Mouse (Mus musculus): ENCODE results near the gene Rbm15b. TPM values are rescaled to one million over a fixed set of nuclear protein-coding genes. Genes with fewer than 3 reads are reported as not detected.

The Rbm15b gene
- polyA plus RNA-seq (2012; rRNA removed): 8.9 and 10.6 TPM in 2 replicates

DNA sequence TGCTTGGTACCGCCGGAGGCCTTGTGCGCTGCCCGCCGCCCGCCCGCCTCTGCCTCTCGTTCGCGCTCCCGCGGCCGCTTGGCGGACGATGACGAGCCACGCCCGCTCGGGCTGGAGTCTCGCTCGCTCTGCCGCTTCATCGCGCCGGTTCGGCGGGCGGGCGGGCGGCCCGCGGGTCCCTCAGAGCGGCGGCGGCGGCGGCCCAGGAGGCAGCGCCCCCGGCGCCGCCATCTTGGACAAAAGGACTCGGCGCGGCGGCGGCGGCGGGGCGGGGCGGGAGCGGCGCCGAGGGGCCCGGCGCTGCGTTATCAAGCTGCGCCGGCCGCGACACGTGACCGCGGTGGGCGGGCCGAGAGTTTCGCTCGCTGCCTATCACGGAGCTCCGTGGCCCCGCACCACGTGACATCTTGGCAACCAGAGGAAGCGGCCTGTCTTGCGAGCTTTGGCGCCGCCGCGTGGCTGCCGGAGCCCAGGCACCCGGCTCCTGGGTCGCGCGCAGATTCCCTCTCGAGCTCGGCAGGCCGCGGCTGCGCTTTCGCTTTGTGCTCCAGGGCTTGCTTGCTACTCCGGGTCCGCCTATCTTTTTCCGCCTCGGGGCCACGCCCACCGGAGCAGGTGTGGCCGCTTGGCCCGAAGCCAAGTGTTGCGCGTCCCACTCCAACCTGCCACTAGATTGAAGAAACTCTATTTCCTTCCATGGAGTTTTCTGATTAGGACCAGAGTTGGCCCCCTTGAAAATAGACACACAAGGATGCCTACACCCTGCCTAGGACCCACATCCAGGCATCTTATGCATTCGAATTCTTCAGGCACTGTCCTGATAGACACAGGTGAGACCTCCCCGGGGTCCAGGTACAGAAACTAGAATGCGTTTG, at the start of gene Rbm15b:
TSS of gene Rbm15b (minus strand) at position 601 of the 875 bp plus-strand sequence.
- Histone ChIP-seq H3K27ac (ENCODE audit: insufficient read depth, low read length) (peak within 1 kb of the TSS; percentile 67), H3K36me3 (ENCODE audit: control insufficient read depth, insufficient read depth, low read length) (peaks cover 31% of the 10 kb centered on the region), H3K4me3 (ENCODE audit: extremely low read depth, insufficient read depth, insufficient read length) (peak within 1 kb of the TSS; percentile 86), H3K4me1 (ENCODE audit: control insufficient read depth, insufficient read depth, insufficient read length) (peaks cover 16% of the 10 kb centered on the region), H3K27me3 (ENCODE audit: control insufficient read depth, insufficient read depth, low read length) (no peaks in the 10 kb centered on the region)
- TF ChIP-seq CTCF (IDR thresholded peaks at IDR 0.05; ENCODE audit: extremely low read depth, insufficient read depth, insufficient read length, insufficient replicate concordance) (peak; percentile 81), POLR2A (IDR thresholded peaks at IDR 0.05; ENCODE audit: low read depth, low read length) (no peak)
- DNase-seq (ENCODE audit: low read depth in 1 of 2, low spot score in 2 of 2): peak; percentile 96 to 99
- WGBS: 3% methylated on average over 80 of the region's 101 CpGs

- TF ChIP-seq CTCF (IDR thresholded peaks at IDR 0.05; ENCODE audit: extremely low read depth, insufficient read depth, insufficient read length, insufficient replicate concordance) (no peak), POLR2A (IDR thresholded peaks at IDR 0.05; ENCODE audit: low read depth, low read length) (no peak)
- WGBS: 79% methylated on average over 1 of the region's 1 CpGs
- Histone ChIP-seq H3K27me3 (ENCODE audit: control insufficient read depth, insufficient read depth, low read length) (no peaks in the 10 kb centered on the region), H3K36me3 (ENCODE audit: control insufficient read depth, insufficient read depth, low read length) (no peaks in the 10 kb centered on the region), H3K4me3 (ENCODE audit: extremely low read depth, insufficient read depth, insufficient read length) (no peak overlapping the region), H3K4me1 (ENCODE audit: control insufficient read depth, insufficient read depth, insufficient read length) (no peaks in the 10 kb centered on the region), H3K27ac (ENCODE audit: insufficient read depth, low read length) (no peak overlapping the region)
- DNase-seq (ENCODE audit: low read depth in 1 of 2, low spot score in 2 of 2): no peak
These were observed 47.8 kb upstream of the Rbm15b start for GRCm38 (mm10) chr9:106934998-106935397.

DNA sequence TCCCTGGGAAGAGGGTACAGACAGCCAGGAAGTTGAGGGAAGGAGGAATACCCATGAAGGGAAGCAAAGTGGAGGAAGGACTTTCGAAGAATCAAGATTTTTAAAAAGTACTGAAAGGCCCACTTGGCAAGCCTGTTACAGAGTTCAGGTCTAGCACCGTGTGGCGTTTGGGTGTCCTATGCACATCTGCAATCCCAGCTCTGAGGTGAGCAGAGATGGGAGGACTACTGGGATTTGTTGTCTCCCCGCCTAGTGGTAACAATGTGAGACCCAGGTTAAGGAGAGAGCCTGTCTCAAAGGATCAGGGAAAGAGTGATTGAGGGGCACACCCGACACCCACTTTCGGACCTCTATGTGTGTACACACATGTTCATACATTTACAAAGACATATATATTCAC, 27.6 kb upstream of the Rbm15b start:
- TF ChIP-seq POLR2A (IDR thresholded peaks at IDR 0.05; ENCODE audit: low read depth, low read length) (no peak), CTCF (IDR thresholded peaks at IDR 0.05; ENCODE audit: extremely low read depth, insufficient read depth, insufficient read length, insufficient replicate concordance) (no peak)
- Histone ChIP-seq H3K4me3 (ENCODE audit: extremely low read depth, insufficient read depth, insufficient read length) (no peak overlapping the region), H3K27me3 (ENCODE audit: control insufficient read depth, insufficient read depth, low read length) (no peaks in the 10 kb centered on the region), H3K36me3 (ENCODE audit: control insufficient read depth, insufficient read depth, low read length) (no peaks in the 10 kb centered on the region), H3K27ac (ENCODE audit: insufficient read depth, low read length) (no peak overlapping the region), H3K4me1 (ENCODE audit: control insufficient read depth, insufficient read depth, insufficient read length) (no peaks in the 10 kb centered on the region)
- DNase-seq (ENCODE audit: low read depth in 1 of 2, low spot score in 2 of 2): no peak
- WGBS: 88% methylated on average over 6 of the region's 6 CpGs

DNA sequence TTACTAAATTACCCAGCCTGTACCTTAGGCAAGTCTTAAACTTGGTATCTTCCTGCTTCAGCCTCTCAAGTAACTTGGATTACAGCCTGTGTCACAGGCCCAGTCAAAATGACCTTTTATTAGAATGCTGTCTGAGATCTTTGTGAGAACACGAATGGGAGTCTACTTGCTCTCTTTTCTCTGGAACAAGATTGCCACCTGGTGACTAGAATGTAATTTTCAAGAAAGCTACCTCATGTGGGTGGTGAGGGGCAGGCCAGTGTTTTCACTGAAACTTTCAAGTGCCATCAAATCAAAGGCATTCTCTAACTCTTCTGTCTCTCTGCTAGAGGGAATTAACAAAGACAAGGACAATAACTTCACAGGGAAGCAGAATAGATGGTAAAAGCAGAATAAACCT, 26.5 kb upstream of the Rbm15b start:
- WGBS: 7% methylated on average over 1 of the region's 1 CpGs
- no peak for DNase-seq (ENCODE audit: low read depth in 1 of 2, low spot score in 2 of 2)
- Histone ChIP-seq H3K27me3 (ENCODE audit: control insufficient read depth, insufficient read depth, low read length) (no peaks in the 10 kb centered on the region), H3K4me3 (ENCODE audit: extremely low read depth, insufficient read depth, insufficient read length) (no peak overlapping the region), H3K4me1 (ENCODE audit: control insufficient read depth, insufficient read depth, insufficient read length) (no peaks in the 10 kb centered on the region), H3K36me3 (ENCODE audit: control insufficient read depth, insufficient read depth, low read length) (no peaks in the 10 kb centered on the region), H3K27ac (ENCODE audit: insufficient read depth, low read length) (no peak overlapping the region)
- TF ChIP-seq POLR2A (IDR thresholded peaks at IDR 0.05; ENCODE audit: low read depth, low read length) (no peak), CTCF (IDR thresholded peaks at IDR 0.05; ENCODE audit: extremely low read depth, insufficient read depth, insufficient read length, insufficient replicate concordance) (no peak)

DNA sequence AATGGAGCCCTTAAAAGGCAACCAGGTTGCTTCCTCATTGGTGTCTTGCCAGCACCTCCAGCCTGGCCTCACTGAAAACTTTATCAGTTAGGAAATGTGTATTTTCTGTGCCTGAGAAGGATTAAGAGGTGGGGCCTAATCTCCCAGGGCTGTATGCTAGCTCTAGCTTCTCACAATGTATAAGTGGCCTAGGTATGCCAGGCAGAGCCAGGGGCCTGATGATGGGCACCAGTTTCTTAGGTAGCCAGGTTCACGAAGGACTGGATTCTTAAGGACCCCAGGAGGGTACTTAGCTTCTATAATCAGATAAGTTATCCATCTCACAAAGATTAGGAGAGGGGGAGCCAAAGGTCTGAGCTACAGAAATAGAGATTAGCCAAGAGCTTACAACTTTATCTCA, 24.4 kb upstream of the Rbm15b start:
- Histone ChIP-seq H3K36me3 (ENCODE audit: control insufficient read depth, insufficient read depth, low read length) (no peaks in the 10 kb centered on the region), H3K4me1 (ENCODE audit: control insufficient read depth, insufficient read depth, insufficient read length) (no peaks in the 10 kb centered on the region)

GRCm38 (mm10) chr9:106908715-106909114, 21.5 kb upstream of the Rbm15b start:
- no peak for DNase-seq (ENCODE audit: low read depth in 1 of 2, low spot score in 2 of 2)
- 24% methylated on average over 5 of the region's 5 CpGs for WGBS
- no peaks in the 10 kb centered on the region for H3K4me1 ChIP-seq (ENCODE audit: control insufficient read depth, insufficient read depth, insufficient read length)
- H3K36me3 ChIP-seq (ENCODE audit: control insufficient read depth, insufficient read depth, low read length): no peaks in the 10 kb centered on the region
- TF ChIP-seq POLR2A (IDR thresholded peaks at IDR 0.05; ENCODE audit: low read depth, low read length): no peak
- TF ChIP-seq CTCF (IDR thresholded peaks at IDR 0.05; ENCODE audit: extremely low read depth, insufficient read depth, insufficient read length, insufficient replicate concordance): no peak
- no peaks in the 10 kb centered on the region for H3K27me3 ChIP-seq (ENCODE audit: control insufficient read depth, insufficient read depth, low read length)
- H3K27ac ChIP-seq (ENCODE audit: insufficient read depth, low read length): no peak overlapping the region
- H3K4me3 ChIP-seq (ENCODE audit: extremely low read depth, insufficient read depth, insufficient read length): no peak overlapping the region

More for the DNA sequence above, 24.4 kb upstream of the Rbm15b start:
- H3K27me3 ChIP-seq (ENCODE audit: control insufficient read depth, insufficient read depth, low read length): no peaks in the 10 kb centered on the region
- H3K4me3 ChIP-seq (ENCODE audit: extremely low read depth, insufficient read depth, insufficient read length): no peak overlapping the region
- no peak for TF ChIP-seq CTCF (IDR thresholded peaks at IDR 0.05; ENCODE audit: extremely low read depth, insufficient read depth, insufficient read length, insufficient replicate concordance)
- no peak for TF ChIP-seq POLR2A (IDR thresholded peaks at IDR 0.05; ENCODE audit: low read depth, low read length)
- DNase-seq (ENCODE audit: low read depth in 1 of 2, low spot score in 2 of 2): no peak
- WGBS: 81% methylated on average over 1 of the region's 1 CpGs
- H3K27ac ChIP-seq (ENCODE audit: insufficient read depth, low read length): no peak overlapping the region

DNA sequence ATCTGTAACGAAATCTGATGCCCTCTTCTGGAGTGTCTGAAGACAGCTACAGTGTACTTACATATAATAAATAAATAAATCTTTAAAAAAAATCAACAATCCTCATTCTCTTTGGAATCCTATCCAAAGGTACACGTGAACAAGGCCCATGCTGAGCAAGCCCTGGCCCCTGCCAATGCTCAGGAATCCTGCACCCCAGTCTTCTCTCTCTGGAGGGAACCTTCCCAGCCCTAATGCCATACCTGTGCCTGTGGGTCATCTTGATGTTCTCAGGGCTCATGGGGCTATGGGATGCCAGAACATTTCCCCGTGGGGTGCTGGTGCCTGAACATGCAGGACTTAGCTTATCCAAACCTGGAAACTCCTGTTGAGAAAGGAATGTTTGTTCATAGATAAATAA, 20.9 kb upstream of the Rbm15b start:
- DNase-seq (ENCODE audit: low read depth in 1 of 2, low spot score in 2 of 2): no peak
- no peak overlapping the region for H3K27ac ChIP-seq (ENCODE audit: insufficient read depth, low read length)
- H3K27me3 ChIP-seq (ENCODE audit: control insufficient read depth, insufficient read depth, low read length): no peaks in the 10 kb centered on the region
- no peaks in the 10 kb centered on the region for H3K36me3 ChIP-seq (ENCODE audit: control insufficient read depth, insufficient read depth, low read length)
- TF ChIP-seq POLR2A (IDR thresholded peaks at IDR 0.05; ENCODE audit: low read depth, low read length) (no peak), CTCF (IDR thresholded peaks at IDR 0.05; ENCODE audit: extremely low read depth, insufficient read depth, insufficient read length, insufficient replicate concordance) (no peak)
- H3K4me3 ChIP-seq (ENCODE audit: extremely low read depth, insufficient read depth, insufficient read length): no peak overlapping the region
- no peaks in the 10 kb centered on the region for H3K4me1 ChIP-seq (ENCODE audit: control insufficient read depth, insufficient read depth, insufficient read length)
- 82% methylated on average over 3 of the region's 3 CpGs for WGBS
